Comparison of ENCODE assay signal across 29 mouse cellular contexts in the genomic region with DNA sequence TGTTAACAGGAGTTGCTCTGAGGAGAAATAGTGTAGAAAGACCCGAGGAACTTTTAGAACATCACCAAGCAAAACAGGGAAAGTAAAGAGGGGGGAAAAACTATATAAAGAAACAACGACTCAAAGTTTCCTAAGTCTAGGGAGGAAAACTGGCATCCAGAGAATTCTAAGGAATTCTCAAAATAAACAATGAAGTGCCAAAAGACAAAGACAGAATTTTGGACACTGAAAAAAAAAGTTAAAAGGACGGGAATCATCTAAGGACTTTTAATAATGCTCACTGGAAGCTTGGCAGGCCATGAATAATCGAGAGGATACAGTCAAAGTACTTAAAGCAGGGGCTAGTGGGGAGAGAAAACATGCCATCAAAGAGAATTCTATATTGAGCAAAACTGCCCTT.
"Had no signal": no experiment of that assay in that cellular context is flagged by ENCODE, and none has a peak within 500 bp of the region (broad histone marks: within the 10 kb centered on the region; RNA-seq: fewer than 3 reads in every experiment).

No protein-coding gene starts in this region.

- H3K27me3 ChIP-seq: limb, embryonic 12.5 days; limb, embryonic 13.5 days; limb, embryonic 15.5 days; liver, embryonic 12.5 days; liver, embryonic 13.5 days; liver, embryonic 15.5 days; lung, embryonic 15.5 days; megakaryocyte, embryonic 14.5 days; midbrain, embryonic 12.5 days; midbrain, embryonic 13.5 days; midbrain, embryonic 15.5 days; neural tube, embryonic 12.5 days had no signal

- ATAC-seq: liver, embryonic 12.5 days; liver, postnatal 0 days; midbrain, embryonic 13.5 days; midbrain, embryonic 15.5 days; midbrain, embryonic 16.5 days had no signal

- H3K36me3 ChIP-seq: limb, embryonic 10.5 days; limb, embryonic 12.5 days; limb, embryonic 13.5 days; limb, embryonic 15.5 days; liver, embryonic 12.5 days; liver, embryonic 13.5 days; liver, embryonic 15.5 days; lung, embryonic 15.5 days; midbrain, embryonic 10.5 days; midbrain, embryonic 12.5 days; midbrain, embryonic 13.5 days; midbrain, embryonic 15.5 days; neural tube, embryonic 12.5 days had no signal

- DNase-seq: left cerebral cortex, postnatal 4 days; liver; liver, embryonic 13.5 days; liver, postnatal 0 days; lung, adult 18-20 months; lung, adult 2 months; lung, postnatal 10 days; lung, postnatal 4 days; midbrain, embryonic 14.5 days had no signal

- H3K4me1 ChIP-seq: limb, embryonic 10.5 days; limb, embryonic 12.5 days; limb, embryonic 15.5 days; liver, embryonic 12.5 days; liver, embryonic 13.5 days; liver, embryonic 15.5 days; megakaryocyte, embryonic 14.5 days; midbrain, embryonic 10.5 days; midbrain, embryonic 12.5 days; midbrain, embryonic 13.5 days; midbrain, embryonic 15.5 days; neural tube, embryonic 12.5 days had no signal

- H3K9me3 ChIP-seq: limb, embryonic 10.5 days; limb, embryonic 12.5 days; limb, embryonic 13.5 days; limb, embryonic 15.5 days; liver, embryonic 12.5 days; liver, embryonic 13.5 days; liver, embryonic 15.5 days; lung, embryonic 15.5 days; megakaryocyte, embryonic 14.5 days; midbrain, embryonic 10.5 days; midbrain, embryonic 12.5 days; midbrain, embryonic 13.5 days; midbrain, embryonic 15.5 days; neural tube, embryonic 12.5 days had no signal

- H3K4me2 ChIP-seq: limb, embryonic 12.5 days; limb, embryonic 13.5 days; limb, embryonic 15.5 days; liver, embryonic 11.5 days; liver, embryonic 12.5 days; liver, embryonic 13.5 days; liver, embryonic 15.5 days; lung, embryonic 15.5 days; midbrain, embryonic 11.5 days; midbrain, embryonic 12.5 days; midbrain, embryonic 13.5 days; midbrain, embryonic 15.5 days; neural tube, embryonic 12.5 days had no signal

- H3K4me3 ChIP-seq: left cerebral cortex, adult 2 months; limb, embryonic 10.5 days; limb, embryonic 12.5 days; limb, embryonic 13.5 days; limb, embryonic 15.5 days; liver, embryonic 12.5 days; liver, embryonic 13.5 days; liver, embryonic 15.5 days; lung, embryonic 15.5 days; megakaryocyte, embryonic 14.5 days; midbrain, embryonic 10.5 days; midbrain, embryonic 12.5 days; midbrain, embryonic 13.5 days; midbrain, embryonic 15.5 days; myocyte; neural tube, embryonic 12.5 days had no signal

- H3K9ac ChIP-seq: limb, embryonic 12.5 days; limb, embryonic 13.5 days; limb, embryonic 15.5 days; liver, embryonic 12.5 days; liver, embryonic 13.5 days; liver, embryonic 14.5 days; liver, embryonic 15.5 days; liver, postnatal 0 days; lung, embryonic 15.5 days; midbrain, embryonic 12.5 days; midbrain, embryonic 13.5 days; midbrain, embryonic 15.5 days; neural tube, embryonic 12.5 days had no signal

- H3K27ac ChIP-seq: left cerebral cortex, adult 2 months; limb, embryonic 10.5 days; limb, embryonic 12.5 days; limb, embryonic 13.5 days; limb, embryonic 15.5 days; liver, embryonic 12.5 days; liver, embryonic 13.5 days; liver, embryonic 14.5 days; liver, embryonic 15.5 days; lung, embryonic 15.5 days; macrophage; midbrain, embryonic 10.5 days; midbrain, embryonic 12.5 days; midbrain, embryonic 13.5 days; midbrain, embryonic 15.5 days; neural tube, embryonic 12.5 days had no signal
